Mouse (Mus musculus): ENCODE data around the gene Tmem91. TPM values are rescaled to one million over a fixed set of nuclear protein-coding genes. Genes with fewer than 3 reads are reported as not detected.

Tmem91 gene
- polyA plus RNA-seq, 1 experiment from 2014 or later, result 3.1 TPM

GRCm38 (mm10) chr7:25637099-25637498, 37.9 kb downstream of the Tmem91 start:
- Histone ChIP-seq H3K27me3 (no peaks in the 10 kb centered on the region), H3K9me3 (no peaks in the 10 kb centered on the region), H3K9ac (replicated peaks) (no peak overlapping the region), H3K4me2 (replicated peaks) (no peak overlapping the region), H3K36me3 (peaks cover 53% of the 10 kb centered on the region; the same call in 1 of the 2 replicates), H3K4me1 (no peaks in the 10 kb centered on the region), H3K27ac (replicated peaks) (no peak overlapping the region), H3K4me3 (no peak overlapping the region)
- 89% methylated on average over 5 of the region's 5 CpGs for WGBS
- no peak for ATAC-seq (ENCODE audit: low FRiP score, low read depth)

GRCm38 (mm10) chr7:25636373-25636772, 38.6 kb downstream of the Tmem91 start:
- no peak overlapping the region for H3K9ac ChIP-seq (replicated peaks)
- peaks cover 58% of the 10 kb centered on the region; the same call in 1 of the 2 replicates for H3K36me3 ChIP-seq
- H3K27ac ChIP-seq (replicated peaks), result no peak overlapping the region
- ATAC-seq (ENCODE audit: low FRiP score, low read depth), result no peak
- H3K4me2 ChIP-seq (replicated peaks), result no peak overlapping the region
- WGBS, result 82% methylated on average over 3 of the region's 3 CpGs
- H3K4me1 ChIP-seq, result no peaks in the 10 kb centered on the region
- no peaks in the 10 kb centered on the region for H3K27me3 ChIP-seq
- H3K9me3 ChIP-seq, result no peaks in the 10 kb centered on the region
- no peak overlapping the region for H3K4me3 ChIP-seq

GRCm38 (mm10) chr7:25632679-25633078, 42.3 kb downstream of the Tmem91 start:
- Histone ChIP-seq H3K36me3 (peaks cover 53% of the 10 kb centered on the region), H3K27ac (replicated peaks) (no peak overlapping the region)
- ATAC-seq (ENCODE audit: low FRiP score, low read depth), result no peak

GRCm38 (mm10) chr7:25628323-25628620, 46.7 kb downstream of the Tmem91 start:
- H3K27me3 ChIP-seq, result peaks cover 26% of the 10 kb centered on the region
- no peak overlapping the region for H3K27ac ChIP-seq (replicated peaks)
- H3K9ac ChIP-seq (replicated peaks), result 0 out of 2 replicates have a peak overlapping the region, but pooled peaks have one; percentile 15
- H3K4me3 ChIP-seq, result no peak overlapping the region
- peaks cover 9% of the 10 kb centered on the region for H3K4me1 ChIP-seq
- H3K36me3 ChIP-seq, result peaks cover 39% of the 10 kb centered on the region
- ATAC-seq (ENCODE audit: low FRiP score, low read depth), result no peak
- 55% methylated on average over 8 of the region's 8 CpGs for WGBS
- H3K9me3 ChIP-seq, result no peaks in the 10 kb centered on the region
- H3K4me2 ChIP-seq (replicated peaks), result no peak overlapping the region

More at GRCm38 (mm10) chr7:25632679-25633078, 42.3 kb downstream of the Tmem91 start:
- 95% methylated on average over 5 of the region's 5 CpGs for WGBS
- Histone ChIP-seq H3K4me2 (replicated peaks) (no peak overlapping the region), H3K9ac (replicated peaks) (no peak overlapping the region), H3K4me1 (peaks cover under 1% of the 10 kb centered on the region; the same call in 1 of the 2 replicates), H3K9me3 (no peaks in the 10 kb centered on the region), H3K4me3 (no peak overlapping the region), H3K27me3 (peaks cover 15% of the 10 kb centered on the region)

- H3K9ac ChIP-seq (replicated peaks), result peak overlapping the region; percentile 58
- WGBS, result 18% methylated on average over 37 of the region's 38 CpGs
- H3K36me3 ChIP-seq, result peaks cover 33% of the 10 kb centered on the region
- peak overlapping the region; percentile 27 for H3K4me3 ChIP-seq
- peak overlapping the region; percentile 46 for H3K4me2 ChIP-seq (replicated peaks)
- H3K27me3 ChIP-seq, result peaks cover 26% of the 10 kb centered on the region
- no peaks in the 10 kb centered on the region for H3K9me3 ChIP-seq
- H3K27ac ChIP-seq (replicated peaks), result no peak overlapping the region
- no peak for ATAC-seq (ENCODE audit: low FRiP score, low read depth)
- H3K4me1 ChIP-seq, result peaks cover 9% of the 10 kb centered on the region
Observed at GRCm38 (mm10) chr7:25627431-25628322, 47.3 kb downstream of the Tmem91 start.

- 0 out of 2 replicates have a peak, but pooled peaks have one; percentile 5 for ATAC-seq (ENCODE audit: low FRiP score, low read depth)
- Histone ChIP-seq H3K9ac (replicated peaks) (peak within 1 kb of the TSS; percentile 58), H3K27ac (replicated peaks) (no peak within 1 kb of the TSS), H3K4me3 (peak within 1 kb of the TSS; percentile 27), H3K36me3 (peaks cover 29% of the 10 kb centered on the region), H3K9me3 (no peaks in the 10 kb centered on the region), H3K4me1 (peaks cover 9% of the 10 kb centered on the region), H3K4me2 (replicated peaks) (peak within 1 kb of the TSS; percentile 46), H3K27me3 (peaks cover 26% of the 10 kb centered on the region)
- 24% methylated on average over 28 of the region's 29 CpGs for WGBS
Observed at GRCm38 (mm10) chr7:25626509-25627430, 48.2 kb downstream of the Tmem91 start, which contains the start of gene B3gnt8. TSS of gene B3gnt8 (plus strand) at chr7:25626654.

GRCm38 (mm10) chr7:25625594-25626250, 49.2 kb downstream of the Tmem91 start:
- WGBS, result 80% methylated on average over 10 of the region's 10 CpGs
- H3K36me3 ChIP-seq, result peaks cover 19% of the 10 kb centered on the region
- H3K4me2 ChIP-seq (replicated peaks), result no peak overlapping the region
- no peak overlapping the region for H3K27ac ChIP-seq (replicated peaks)
- peaks cover 9% of the 10 kb centered on the region for H3K4me1 ChIP-seq
- no peak overlapping the region for H3K4me3 ChIP-seq
- no peak for ATAC-seq (ENCODE audit: low FRiP score, low read depth)
- peaks cover 26% of the 10 kb centered on the region for H3K27me3 ChIP-seq
- H3K9me3 ChIP-seq, result no peaks in the 10 kb centered on the region
- no peak overlapping the region for H3K9ac ChIP-seq (replicated peaks)

- 88% methylated on average over 5 of the region's 5 CpGs for WGBS
- no peak for ATAC-seq (ENCODE audit: low FRiP score, low read depth)
Observed at GRCm38 (mm10) chr7:25624851-25625250, 50.1 kb downstream of the Tmem91 start.

GRCm38 (mm10) chr7:25623857-25624370, 51.1 kb downstream of the Tmem91 start:
- H3K9ac ChIP-seq (replicated peaks), result no peak overlapping the region
- no peak for ATAC-seq (ENCODE audit: low FRiP score, low read depth)
- H3K4me1 ChIP-seq, result peaks cover 9% of the 10 kb centered on the region
- peaks cover 24% of the 10 kb centered on the region for H3K27me3 ChIP-seq
- 89% methylated on average over 11 of the region's 11 CpGs for WGBS
- no peak overlapping the region for H3K27ac ChIP-seq (replicated peaks)
- H3K4me3 ChIP-seq, result no peak overlapping the region
- no peaks in the 10 kb centered on the region for H3K9me3 ChIP-seq
- 0 out of 2 replicates have a peak, but pooled peaks cover 10% of the 10 kb centered on the region for H3K36me3 ChIP-seq
- H3K4me2 ChIP-seq (replicated peaks), result no peak overlapping the region

More at GRCm38 (mm10) chr7:25624851-25625250, 50.1 kb downstream of the Tmem91 start:
- Histone ChIP-seq H3K4me2 (replicated peaks) (no peak overlapping the region), H3K9ac (replicated peaks) (no peak overlapping the region), H3K4me1 (peaks cover 9% of the 10 kb centered on the region), H3K27me3 (peaks cover 26% of the 10 kb centered on the region), H3K9me3 (no peaks in the 10 kb centered on the region), H3K36me3 (peaks cover 10% of the 10 kb centered on the region; the same call in 1 of the 2 replicates), H3K27ac (replicated peaks) (no peak overlapping the region), H3K4me3 (no peak overlapping the region)

GRCm38 (mm10) chr7:25620751-25621150, 54.2 kb downstream of the Tmem91 start:
- H3K9ac ChIP-seq (replicated peaks), result no peak overlapping the region
- H3K27me3 ChIP-seq, result peaks cover 6% of the 10 kb centered on the region
- no peak overlapping the region for H3K27ac ChIP-seq (replicated peaks)
- H3K4me3 ChIP-seq, result no peak overlapping the region
- H3K4me2 ChIP-seq (replicated peaks), result no peak overlapping the region
- H3K36me3 ChIP-seq, result 0 out of 2 replicates have a peak, but pooled peaks cover 5% of the 10 kb centered on the region
- no peak for ATAC-seq (ENCODE audit: low FRiP score, low read depth)
- no peaks in the 10 kb centered on the region for H3K4me1 ChIP-seq
- 93% methylated on average over 11 of the region's 11 CpGs for WGBS
- no peaks in the 10 kb centered on the region for H3K9me3 ChIP-seq

- Histone ChIP-seq H3K4me2 (replicated peaks) (peak overlapping the region; percentile 63), H3K27me3 (peaks cover 6% of the 10 kb centered on the region), H3K9ac (replicated peaks) (no peak overlapping the region), H3K4me1 (no peaks in the 10 kb centered on the region), H3K27ac (replicated peaks) (no peak overlapping the region), H3K9me3 (no peaks in the 10 kb centered on the region), H3K36me3 (0 out of 2 replicates have a peak, but pooled peaks cover 5% of the 10 kb centered on the region), H3K4me3 (peak overlapping the region; percentile 64)
- 88% methylated on average over 5 of the region's 5 CpGs for WGBS
- no peak for ATAC-seq (ENCODE audit: low FRiP score, low read depth)
Observed at GRCm38 (mm10) chr7:25620101-25620500, 54.9 kb downstream of the Tmem91 start.
